Mouse (Mus musculus): Measurements from ENCODE around the gene Fam78a. TPM values are rescaled to one million over a fixed set of nuclear protein-coding genes. Genes with fewer than 3 reads are reported as not detected.

The Fam78a gene
- polyA plus RNA-seq, 1 experiment from 2014 or later = 1.6 TPM

- peaks cover 16% of the 10 kb centered on the region for H3K4me1 ChIP-seq
- H3K27ac ChIP-seq = peak overlapping the region; percentile 23; the same call in 1 of the 2 replicates
- H3K9me3 ChIP-seq (replicated peaks) = no peaks in the 10 kb centered on the region
- no peaks in the 10 kb centered on the region for H3K36me3 ChIP-seq
- ATAC-seq (replicated peaks; ENCODE audit: low FRiP score) = no peak
- H3K4me3 ChIP-seq (replicated peaks) = no peak overlapping the region
- no peak overlapping the region for H3K9ac ChIP-seq
- no peak overlapping the region for H3K4me2 ChIP-seq
- peaks cover 35% of the 10 kb centered on the region for H3K27me3 ChIP-seq
- WGBS = 85% methylated on average over 14 of the region's 14 CpGs
These were observed 5.4 kb downstream of the Fam78a start for GRCm38 (mm10) chr2:32079191-32079725.

GRCm38 (mm10) chr2:32078522-32078921 lies 6.1 kb downstream of the Fam78a start:
- Histone ChIP-seq H3K4me2 (no peak overlapping the region), H3K9me3 (replicated peaks) (no peaks in the 10 kb centered on the region), H3K4me1 (peaks cover 9% of the 10 kb centered on the region), H3K9ac (no peak overlapping the region), H3K4me3 (replicated peaks) (no peak overlapping the region), H3K27me3 (peaks cover 28% of the 10 kb centered on the region), H3K27ac (peak overlapping the region; percentile 29), H3K36me3 (no peaks in the 10 kb centered on the region)
- ATAC-seq (replicated peaks; ENCODE audit: low FRiP score) = no peak
- 41% methylated on average over 8 of the region's 8 CpGs for WGBS

GRCm38 (mm10) chr2:32077744-32078143 lies 6.9 kb downstream of the Fam78a start:
- Histone ChIP-seq H3K9ac (no peak overlapping the region), H3K4me2 (no peak overlapping the region)

GRCm38 (mm10) chr2:32075368-32075767 lies 9.3 kb downstream of the Fam78a start:
- no peak for ATAC-seq (replicated peaks; ENCODE audit: low FRiP score)
- H3K4me1 ChIP-seq = no peaks in the 10 kb centered on the region
- no peaks in the 10 kb centered on the region for H3K36me3 ChIP-seq
- H3K4me3 ChIP-seq (replicated peaks) = no peak overlapping the region
- H3K4me2 ChIP-seq = no peak overlapping the region
- no peaks in the 10 kb centered on the region for H3K27me3 ChIP-seq
- WGBS = 74% methylated on average over 7 of the region's 7 CpGs
- no peak overlapping the region for H3K27ac ChIP-seq
- H3K9me3 ChIP-seq (replicated peaks) = no peaks in the 10 kb centered on the region
- H3K9ac ChIP-seq = no peak overlapping the region

More at GRCm38 (mm10) chr2:32077744-32078143, 6.9 kb downstream of the Fam78a start:
- Histone ChIP-seq H3K27me3 (peaks cover 20% of the 10 kb centered on the region), H3K36me3 (no peaks in the 10 kb centered on the region), H3K4me1 (peaks cover under 1% of the 10 kb centered on the region), H3K27ac (peak overlapping the region; percentile 29; the same call in 1 of the 2 replicates), H3K4me3 (replicated peaks) (no peak overlapping the region), H3K9me3 (replicated peaks) (no peaks in the 10 kb centered on the region)
- 75% methylated on average over 10 of the region's 10 CpGs for WGBS
- no peak for ATAC-seq (replicated peaks; ENCODE audit: low FRiP score)

- Histone ChIP-seq H3K36me3 (no peaks in the 10 kb centered on the region), H3K4me2 (no peak overlapping the region), H3K9ac (no peak overlapping the region), H3K4me1 (no peaks in the 10 kb centered on the region), H3K4me3 (replicated peaks) (no peak overlapping the region), H3K27me3 (no peaks in the 10 kb centered on the region), H3K27ac (no peak overlapping the region), H3K9me3 (replicated peaks) (no peaks in the 10 kb centered on the region)
- 59% methylated on average over 8 of the region's 8 CpGs for WGBS
- ATAC-seq (replicated peaks; ENCODE audit: low FRiP score) = no peak
These were observed 10.3 kb downstream of the Fam78a start for GRCm38 (mm10) chr2:32074404-32074803.

- Histone ChIP-seq H3K36me3 (no peaks in the 10 kb centered on the region), H3K9ac (no peak overlapping the region), H3K4me3 (replicated peaks) (no peak overlapping the region), H3K27me3 (peaks cover 8% of the 10 kb centered on the region), H3K4me1 (peaks cover 7% of the 10 kb centered on the region; the same call in 1 of the 2 replicates), H3K4me2 (no peak overlapping the region), H3K9me3 (replicated peaks) (no peaks in the 10 kb centered on the region), H3K27ac (no peak overlapping the region)
- 94% methylated on average over 10 of the region's 10 CpGs for WGBS
- ATAC-seq (replicated peaks; ENCODE audit: low FRiP score) = no peak
These were observed 13.9 kb downstream of the Fam78a start for GRCm38 (mm10) chr2:32070747-32071146.

GRCm38 (mm10) chr2:32068811-32069607 lies 15.6 kb downstream of the Fam78a start:
- Histone ChIP-seq H3K4me2 (0 out of 2 replicates have a peak overlapping the region, but pooled peaks have one; percentile 30), H3K9me3 (replicated peaks) (no peaks in the 10 kb centered on the region), H3K9ac (no peak overlapping the region), H3K4me1 (peaks cover 7% of the 10 kb centered on the region; the same call in 1 of the 2 replicates), H3K4me3 (replicated peaks) (no peak overlapping the region), H3K27me3 (peaks cover 8% of the 10 kb centered on the region), H3K36me3 (no peaks in the 10 kb centered on the region), H3K27ac (no peak overlapping the region)
- 53% methylated on average over 31 of the region's 31 CpGs for WGBS
- no peak for ATAC-seq (replicated peaks; ENCODE audit: low FRiP score)

GRCm38 (mm10) chr2:32066005-32066404 lies 18.7 kb downstream of the Fam78a start:
- peaks cover 7% of the 10 kb centered on the region; the same call in 1 of the 2 replicates for H3K4me1 ChIP-seq
- ATAC-seq (replicated peaks; ENCODE audit: low FRiP score) = no peak
- WGBS = 79% methylated on average over 4 of the region's 4 CpGs
- H3K27ac ChIP-seq = no peak overlapping the region
- H3K27me3 ChIP-seq = peaks cover 8% of the 10 kb centered on the region
- H3K4me2 ChIP-seq = no peak overlapping the region
- no peaks in the 10 kb centered on the region for H3K36me3 ChIP-seq
- H3K9me3 ChIP-seq (replicated peaks) = no peaks in the 10 kb centered on the region
- no peak overlapping the region for H3K4me3 ChIP-seq (replicated peaks)
- H3K9ac ChIP-seq = no peak overlapping the region

GRCm38 (mm10) chr2:32065371-32065791 lies 19.3 kb downstream of the Fam78a start:
- no peak for ATAC-seq (replicated peaks; ENCODE audit: low FRiP score)
- Histone ChIP-seq H3K9me3 (replicated peaks) (no peaks in the 10 kb centered on the region), H3K27me3 (peaks cover 8% of the 10 kb centered on the region), H3K4me1 (peaks cover 9% of the 10 kb centered on the region), H3K4me3 (replicated peaks) (no peak overlapping the region), H3K9ac (no peak overlapping the region), H3K27ac (no peak overlapping the region), H3K36me3 (no peaks in the 10 kb centered on the region), H3K4me2 (no peak overlapping the region)
- WGBS = 75% methylated on average over 5 of the region's 5 CpGs

- Histone ChIP-seq H3K4me3 (replicated peaks) (no peak overlapping the region), H3K36me3 (no peaks in the 10 kb centered on the region), H3K4me1 (peaks cover 11% of the 10 kb centered on the region), H3K9ac (no peak overlapping the region), H3K4me2 (no peak overlapping the region), H3K9me3 (replicated peaks) (no peaks in the 10 kb centered on the region), H3K27me3 (peaks cover 8% of the 10 kb centered on the region), H3K27ac (no peak overlapping the region)
- ATAC-seq (replicated peaks; ENCODE audit: low FRiP score) = no peak
- WGBS = 68% methylated on average over 13 of the region's 13 CpGs
These were observed 19.7 kb downstream of the Fam78a start for GRCm38 (mm10) chr2:32064913-32065312.

- Histone ChIP-seq H3K4me3 (replicated peaks) (no peak overlapping the region), H3K4me2 (no peak overlapping the region), H3K9ac (no peak overlapping the region), H3K9me3 (replicated peaks) (no peaks in the 10 kb centered on the region), H3K27me3 (peaks cover 8% of the 10 kb centered on the region), H3K27ac (no peak overlapping the region), H3K36me3 (no peaks in the 10 kb centered on the region), H3K4me1 (peaks cover 5% of the 10 kb centered on the region)
- ATAC-seq (replicated peaks; ENCODE audit: low FRiP score) = no peak
- 83% methylated on average over 7 of the region's 7 CpGs for WGBS
These were observed 21.1 kb downstream of the Fam78a start for GRCm38 (mm10) chr2:32063451-32064151.
